In genomic region chr6:37328671-37329070, GRCm38 (mm10) we compare ENCODE assay signal across 16 mouse cellular contexts. TPM values are rescaled to one million over a fixed set of nuclear protein-coding genes. Genes with fewer than 3 reads are reported as not detected.
DNase-seq lines count a peak whose midpoint lies in the region; ATAC-seq and TF ChIP-seq lines count a peak whose summit lies in the region.
"Had no signal": no experiment of that assay in that cellular context is flagged by ENCODE, and none has a peak within 500 bp of the region (broad histone marks: within the 10 kb centered on the region; RNA-seq: fewer than 3 reads in every experiment).

No protein-coding gene starts in this region.

- no peak overlapping the region for H3K27ac ChIP-seq in forebrain, postnatal 0 days (ENCODE audit: low read depth, low read length)
- H3K27ac ChIP-seq in forebrain, embryonic 11.5 days (ENCODE audit: low read depth, low read length), result no peak overlapping the region
- 0 out of 2 replicates have a peak overlapping the region, but pooled peaks have one; percentile 61 for H3K27ac ChIP-seq in hindbrain, embryonic 13.5 days
- no peak overlapping the region for H3K27ac ChIP-seq in hindbrain, embryonic 11.5 days (ENCODE audit: low read depth, low read length)
- peak overlapping the region; percentile 72 for H3K27ac ChIP-seq in limb, embryonic 12.5 days

- H3K4me1 ChIP-seq in forebrain, postnatal 0 days (ENCODE audit: insufficient read depth), result peaks cover 16% of the 10 kb centered on the region
- H3K4me1 ChIP-seq in forebrain, embryonic 11.5 days (replicated peaks; ENCODE audit: control insufficient read depth, insufficient read depth, low read length), result peaks cover 2% of the 10 kb centered on the region; the same call in 1 of the 2 replicates
- peaks cover 46% of the 10 kb centered on the region for H3K4me1 ChIP-seq in hindbrain, embryonic 13.5 days (replicated peaks)
- H3K4me1 ChIP-seq in hindbrain, embryonic 11.5 days (replicated peaks; ENCODE audit: control insufficient read depth, insufficient read depth, low read length), result peaks cover 2% of the 10 kb centered on the region; the same call in 1 of the 2 replicates
- peaks cover 86% of the 10 kb centered on the region for H3K4me1 ChIP-seq in limb, embryonic 12.5 days (replicated peaks)

- no peaks in the 10 kb centered on the region for H3K27me3 ChIP-seq in forebrain, postnatal 0 days (ENCODE audit: insufficient read depth, low read length)
- no peaks in the 10 kb centered on the region for H3K27me3 ChIP-seq in forebrain, embryonic 11.5 days (ENCODE audit: control insufficient read depth, insufficient read depth, low read length)
- no peaks in the 10 kb centered on the region for H3K27me3 ChIP-seq in hindbrain, embryonic 13.5 days
- H3K27me3 ChIP-seq in hindbrain, embryonic 11.5 days (ENCODE audit: control insufficient read depth, insufficient read depth, low read length), result no peaks in the 10 kb centered on the region
- no peaks in the 10 kb centered on the region for H3K27me3 ChIP-seq in limb, embryonic 12.5 days

- no peaks in the 10 kb centered on the region for H3K9me3 ChIP-seq in forebrain, postnatal 0 days (ENCODE audit: low read length)
- H3K9me3 ChIP-seq in forebrain, embryonic 11.5 days (ENCODE audit: control insufficient read depth, low read length), result no peaks in the 10 kb centered on the region
- H3K9me3 ChIP-seq in hindbrain, embryonic 13.5 days, result no peaks in the 10 kb centered on the region
- H3K9me3 ChIP-seq in hindbrain, embryonic 11.5 days (ENCODE audit: control insufficient read depth, low read length), result no peaks in the 10 kb centered on the region
- H3K9me3 ChIP-seq in limb, embryonic 12.5 days, result no peaks in the 10 kb centered on the region

- TF ChIP-seq CTCF in forebrain, postnatal 0 days (IDR thresholded peaks at IDR 0.05; ENCODE audit: low read depth), result no peak

- 29% methylated on average over 7 of the region's 7 CpGs for WGBS in forebrain, postnatal 0 days
- 29% methylated on average over 7 of the region's 7 CpGs for WGBS in forebrain, embryonic 11.5 days
- WGBS in hindbrain, embryonic 13.5 days, result 42% methylated on average over 7 of the region's 7 CpGs
- 48% methylated on average over 7 of the region's 7 CpGs for WGBS in hindbrain, embryonic 11.5 days
- WGBS in limb, embryonic 12.5 days, result 27% methylated on average over 7 of the region's 7 CpGs

- no peaks in the 10 kb centered on the region for H3K36me3 ChIP-seq in forebrain, postnatal 0 days (ENCODE audit: insufficient read depth)
- H3K36me3 ChIP-seq in forebrain, embryonic 11.5 days (ENCODE audit: control insufficient read depth, insufficient read depth, low read length), result no peaks in the 10 kb centered on the region
- no peaks in the 10 kb centered on the region for H3K36me3 ChIP-seq in hindbrain, embryonic 13.5 days
- H3K36me3 ChIP-seq in hindbrain, embryonic 11.5 days (ENCODE audit: control insufficient read depth, insufficient read depth, low read length), result no peaks in the 10 kb centered on the region
- H3K36me3 ChIP-seq in limb, embryonic 12.5 days, result peaks cover 33% of the 10 kb centered on the region
- H3K36me3 ChIP-seq: G1E had no signal

- H3K4me3 ChIP-seq in forebrain, postnatal 0 days (ENCODE audit: low read depth, low read length), result no peak overlapping the region
- H3K4me3 ChIP-seq in forebrain, embryonic 11.5 days (ENCODE audit: low read depth, low read length), result no peak overlapping the region
- H3K4me3 ChIP-seq in hindbrain, embryonic 13.5 days, result no peak overlapping the region
- H3K4me3 ChIP-seq in hindbrain, embryonic 11.5 days (ENCODE audit: low read depth, low read length), result no peak overlapping the region
- no peak overlapping the region for H3K4me3 ChIP-seq in limb, embryonic 12.5 days (replicated peaks)
- H3K4me3 ChIP-seq: megakaryocyte, embryonic 14.5 days had no signal

- ATAC-seq in forebrain, postnatal 0 days, result no peak
- no peak for ATAC-seq in forebrain, embryonic 11.5 days (replicated peaks; ENCODE audit: low FRiP score)
- no peak for ATAC-seq in hindbrain, embryonic 13.5 days (ENCODE audit: low FRiP score)
- no peak for ATAC-seq in hindbrain, embryonic 11.5 days (ENCODE audit: low FRiP score)
- ATAC-seq in limb, embryonic 12.5 days (ENCODE audit: insufficient number of reproducible peaks, insufficient read depth, low FRiP score, low TSS enrichment, low read depth), result no peak
- ATAC-seq: intestine, embryonic 16.5 days had no signal

- DNase-seq in forebrain, postnatal 0 days, result peak; percentile 17
- DNase-seq in forebrain, embryonic 11.5 days (ENCODE audit: low spot score), result no peak
- no peak for DNase-seq in hindbrain, embryonic 11.5 days (ENCODE audit: low spot score)
- peak; percentile 13 for DNase-seq in brain, adult 2 months (ENCODE audit: low read depth, low spot score)
- DNase-seq in thymus, adult 18-20 months, result no peak
- DNase-seq in spleen, postnatal 36 days (ENCODE audit: low spot score in 2 of 2), result no peak
- DNase-seq: adrenal gland, postnatal 25 days; gastrocnemius, postnatal 36 days; kidney, postnatal 25 days had no signal

- no peak overlapping the region for H3K9ac ChIP-seq in forebrain, postnatal 0 days
- H3K9ac ChIP-seq in forebrain, embryonic 11.5 days (ENCODE audit: low read length), result no peak overlapping the region; the same call in 1 of the 2 replicates
- no peak overlapping the region for H3K9ac ChIP-seq in hindbrain, embryonic 13.5 days
- no peak overlapping the region for H3K9ac ChIP-seq in hindbrain, embryonic 11.5 days (ENCODE audit: low read depth, low read length)
- no peak overlapping the region for H3K9ac ChIP-seq in limb, embryonic 12.5 days (replicated peaks)

- H3K4me2 ChIP-seq in forebrain, postnatal 0 days (ENCODE audit: low read depth), result no peak overlapping the region
- H3K4me2 ChIP-seq in forebrain, embryonic 11.5 days (ENCODE audit: low read depth, low read length, severe bottlenecking), result no peak overlapping the region
- no peak overlapping the region for H3K4me2 ChIP-seq in hindbrain, embryonic 13.5 days
- H3K4me2 ChIP-seq in hindbrain, embryonic 11.5 days (replicated peaks; ENCODE audit: low read depth, low read length), result no peak overlapping the region
- H3K4me2 ChIP-seq in limb, embryonic 12.5 days, result no peak overlapping the region

RNA-seq across cellular contexts. Expression of gene Dgki, which starts 28.7 kb away (rescaled TPM):
- total RNA-seq in forebrain, postnatal 0 days (2014; rRNA removed), result 30.2 and 34.0 TPM in 2 replicates
- polyA plus RNA-seq in forebrain, postnatal 0 days (2015; fragmentation: Nextera tagmentation; extraction: Ambion mirVana), result 3.3 and 5.5 TPM in 2 replicates
- 2.8 TPM in 2 replicates for polyA plus RNA-seq in forebrain, embryonic 11.5 days (2014; fragmentation: Nextera tagmentation; extraction: Ambion mirVana)
- 5.2 and 5.9 TPM in 2 replicates for polyA plus RNA-seq in hindbrain, embryonic 13.5 days (2015; fragmentation: Nextera tagmentation; extraction: Ambion mirVana)
- 2.6 and 3.0 TPM in 2 replicates for polyA plus RNA-seq in hindbrain, embryonic 11.5 days (2014; fragmentation: Nextera tagmentation; extraction: Ambion mirVana)
- polyA plus RNA-seq in limb, embryonic 12.5 days (2016; fragmentation: Nextera tagmentation; extraction: Ambion mirVana), result 1.0 TPM in 2 replicates
- polyA plus RNA-seq: C2C12; G1E; liver, adult 2 months had no signal

Comparison
In these comparisons a context has a peak if more than half of its experiments do, and no peak if none do; other contexts are left out.
1. DNase-seq: peak in forebrain, postnatal 0 days (single experiment) and brain, adult 2 months (single experiment); none in forebrain, embryonic 11.5 days (single experiment), hindbrain, embryonic 11.5 days (single experiment), thymus, adult 18-20 months (0 of 2) and spleen, postnatal 36 days (0 of 2).
2. H3K27ac ChIP-seq: peak in hindbrain, embryonic 13.5 days (single experiment) and limb, embryonic 12.5 days (single experiment); none in forebrain, postnatal 0 days (single experiment), forebrain, embryonic 11.5 days (single experiment) and hindbrain, embryonic 11.5 days (single experiment).